Mouse (Mus musculus) kidney, postnatal 36 days (tissue): ENCODE measurements around the gene Galntl6.
A peak's percentile ranks its signal among the peaks of the same experiment; 100 is the strongest.
"Not testable (repeated sequence)": the region's sequence is repeated elsewhere in the genome, so short reads cannot be mapped to it uniquely, and the experiment has no call there.

Experiments used
- DNase-seq, 2 experiments: peaks; one replicate each; pipeline ENCODE4 v3.0.0; 2021 to 2022; ENCODE audit warnings: mixed read lengths in 2 of 2

Gene Galntl6

GRCm38 (mm10) chr8:57837384-57837783 is 1075.1 kb downstream of the Galntl6 start:
- DNase-seq, result no peak

GRCm38 (mm10) chr8:57836981-57837380 is 1075.5 kb downstream of the Galntl6 start:
- no peak for DNase-seq

- DNase-seq, result no peak
These were observed 1076.1 kb downstream of the Galntl6 start for GRCm38 (mm10) chr8:57836201-57836883.

- no peak for DNase-seq
These were observed 1089.3 kb downstream of the Galntl6 start for GRCm38 (mm10) chr8:57823151-57823550.

GRCm38 (mm10) chr8:57816034-57816433 is 1096.4 kb downstream of the Galntl6 start:
- no peak for DNase-seq

GRCm38 (mm10) chr8:57807060-57807459 is 1105.4 kb downstream of the Galntl6 start:
- no peak for DNase-seq

- no peak for DNase-seq
These were observed 1107.3 kb downstream of the Galntl6 start for GRCm38 (mm10) chr8:57805094-57805493.

- no peak for DNase-seq
These were observed 1108.6 kb downstream of the Galntl6 start for GRCm38 (mm10) chr8:57803821-57804220.

- no peak for DNase-seq
These were observed 1111.2 kb downstream of the Galntl6 start for GRCm38 (mm10) chr8:57801197-57801596.

- DNase-seq, result peak; percentile 83 to 84
These were observed 1112.1 kb downstream of the Galntl6 start for GRCm38 (mm10) chr8:57800327-57800726.

- peak; percentile 60 to 64 for DNase-seq
These were observed 1112.6 kb downstream of the Galntl6 start for GRCm38 (mm10) chr8:57799797-57800204.

GRCm38 (mm10) chr8:57793455-57793854 is 1119.0 kb downstream of the Galntl6 start:
- no peak for DNase-seq

- no peak for DNase-seq
These were observed 1120.2 kb downstream of the Galntl6 start for GRCm38 (mm10) chr8:57792246-57792645.

GRCm38 (mm10) chr8:57791309-57791721 is 1121.1 kb downstream of the Galntl6 start:
- DNase-seq, result peak; percentile 43

GRCm38 (mm10) chr8:57779551-57779950 is 1132.9 kb downstream of the Galntl6 start:
- peak in 1 of 2 experiments; percentile 54 for DNase-seq

- no peak for DNase-seq
These were observed 1134.3 kb downstream of the Galntl6 start for GRCm38 (mm10) chr8:57777988-57778721.

- peak; percentile 62 to 63 for DNase-seq
These were observed 1135.7 kb downstream of the Galntl6 start for GRCm38 (mm10) chr8:57776723-57777122.

GRCm38 (mm10) chr8:57772732-57773265 is 1139.6 kb downstream of the Galntl6 start:
- DNase-seq, result peak in 1 of 2 experiments; percentile 24

GRCm38 (mm10) chr8:57767541-57767940 is 1144.9 kb downstream of the Galntl6 start:
- DNase-seq, result no peak

- no peak for DNase-seq
These were observed 1145.9 kb downstream of the Galntl6 start for GRCm38 (mm10) chr8:57766471-57767065.

GRCm38 (mm10) chr8:57765726-57766351 is 1146.6 kb downstream of the Galntl6 start:
- DNase-seq, result no peak

- no peak for DNase-seq
These were observed 1147.2 kb downstream of the Galntl6 start for GRCm38 (mm10) chr8:57765192-57765591.

GRCm38 (mm10) chr8:57762622-57763021 is 1149.8 kb downstream of the Galntl6 start:
- not testable (repeated sequence) for DNase-seq
